Mouse (Mus musculus): ENCODE results near the gene Ube2h.
A peak's percentile ranks its signal among the peaks of the same experiment; 100 is the strongest.
"Not testable (repeated sequence)": the region's sequence is repeated elsewhere in the genome, so short reads cannot be mapped to it uniquely, and the experiment has no call there.

Gene Ube2h

DNA sequence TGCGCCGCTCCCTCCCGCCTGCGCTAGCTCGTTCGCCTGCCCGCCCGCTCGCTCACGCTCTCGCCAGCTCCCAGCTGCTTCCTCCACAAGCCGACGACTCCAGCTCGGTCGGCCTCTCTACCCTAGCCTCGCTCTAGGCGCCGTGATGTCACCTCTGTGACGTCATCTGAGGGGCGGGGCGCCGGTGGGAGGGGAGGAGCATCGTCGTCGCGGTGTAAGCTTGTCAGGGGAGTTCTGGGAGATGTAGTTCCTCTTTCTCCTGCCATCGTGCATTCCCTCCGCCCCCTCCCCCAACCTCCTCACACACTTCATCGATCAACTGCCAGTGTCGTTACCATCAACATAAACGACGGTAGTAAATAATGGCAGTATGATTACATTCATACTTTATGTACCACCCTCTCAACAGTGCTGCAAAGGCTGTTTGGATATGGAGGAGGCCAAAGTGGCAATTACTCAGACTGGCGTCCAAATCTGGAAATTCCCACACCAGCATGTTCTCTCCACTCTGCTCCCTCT lies at the start of gene Ube2h:
Gene Ube2h (minus strand): TSS at position 141 of the 519 bp plus-strand sequence.
- peak; percentile 96 to 99 for DNase-seq (ENCODE audit: low spot score in 2 of 2)

DNA sequence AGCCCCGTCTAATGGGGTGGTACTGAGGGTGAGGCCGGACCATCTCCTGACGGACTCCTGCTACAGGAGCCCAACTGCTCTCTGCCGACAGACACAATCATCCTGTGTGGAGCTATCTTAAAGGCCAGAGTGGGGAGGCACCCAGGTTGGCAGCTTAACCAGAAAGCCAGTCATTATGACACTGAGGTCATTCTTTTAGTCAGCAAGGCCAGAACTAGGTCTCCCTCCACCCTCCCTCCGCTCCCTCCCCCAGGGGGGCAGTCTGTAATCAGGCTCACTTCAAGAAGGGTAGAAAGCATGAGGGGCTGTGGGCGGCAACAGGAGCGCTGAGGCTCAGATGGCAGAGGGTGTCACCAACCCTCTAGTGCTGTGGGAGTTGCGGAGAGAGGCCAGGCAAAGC lies 49.3 kb upstream of the Ube2h start:
- DNase-seq (ENCODE audit: low spot score in 2 of 2) = no peak

DNA sequence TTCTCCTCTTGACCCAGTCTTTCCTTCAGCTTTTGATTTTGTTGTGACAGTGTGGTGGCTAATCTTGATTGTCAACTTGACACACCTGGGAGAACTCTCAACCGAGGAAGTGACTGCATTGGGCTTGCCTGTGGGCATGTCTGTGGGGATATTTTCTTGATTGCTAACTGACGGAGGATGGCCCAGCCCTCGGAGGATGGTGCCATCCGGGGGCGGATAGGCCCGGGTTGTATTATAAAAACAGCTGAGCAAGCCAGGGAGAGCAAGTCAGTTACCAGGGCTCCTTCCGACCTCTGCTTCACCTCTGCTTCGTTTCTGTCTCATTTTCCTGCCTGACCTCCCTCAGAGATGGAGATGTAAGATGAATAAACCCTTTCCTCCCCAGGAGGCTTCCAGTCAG lies 48.4 kb upstream of the Ube2h start:
- no peak for DNase-seq (ENCODE audit: low spot score in 2 of 2)

DNA sequence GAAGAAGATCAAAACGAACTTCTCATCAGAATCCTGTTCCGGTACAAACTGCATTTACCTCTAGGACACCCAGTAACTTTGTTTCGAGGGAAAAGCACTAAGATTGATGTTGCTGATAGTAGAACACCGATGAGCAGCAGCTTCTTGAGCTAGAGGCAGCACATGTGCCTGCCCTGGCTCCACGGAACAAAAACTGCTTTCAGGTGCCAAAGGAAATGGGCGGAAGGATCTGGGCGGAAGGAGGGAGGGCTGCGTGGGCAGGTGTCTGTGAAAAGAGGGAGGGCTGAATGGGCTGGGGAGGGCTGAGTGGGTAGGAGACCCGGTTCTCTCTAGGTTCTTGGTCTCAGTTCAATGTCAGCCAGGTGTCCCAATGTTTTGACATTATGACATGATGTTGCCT lies 47.0 kb upstream of the Ube2h start:
- no peak for DNase-seq (ENCODE audit: low spot score in 2 of 2)

GRCm38 (mm10) chr6:30347288-30347801 lies 43.0 kb upstream of the Ube2h start:
- DNase-seq (ENCODE audit: low spot score in 2 of 2) = no peak

GRCm38 (mm10) chr6:30346737-30347136 lies 42.4 kb upstream of the Ube2h start:
- no peak for DNase-seq (ENCODE audit: low spot score in 2 of 2)

DNA sequence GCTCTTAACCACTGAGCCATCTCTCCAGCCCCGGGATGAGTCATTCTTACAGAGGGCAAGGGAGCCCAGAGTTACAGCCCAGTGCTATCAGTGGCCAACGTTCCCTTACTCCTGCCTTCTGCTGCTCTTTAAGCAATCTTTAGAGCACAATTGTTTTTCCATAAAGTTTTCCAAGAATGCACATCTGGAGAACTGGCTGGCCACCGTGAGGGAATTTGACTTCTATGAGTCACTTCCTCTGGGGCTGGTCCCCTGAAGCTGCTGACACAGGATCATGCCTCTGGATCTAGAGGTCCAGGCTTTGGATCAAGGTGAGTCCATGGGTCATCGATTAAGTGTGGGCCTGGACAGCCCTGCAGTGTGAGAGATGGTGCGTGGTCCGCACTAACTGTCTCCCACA lies 39.7 kb upstream of the Ube2h start:
- no peak for DNase-seq (ENCODE audit: low spot score in 2 of 2)

DNA sequence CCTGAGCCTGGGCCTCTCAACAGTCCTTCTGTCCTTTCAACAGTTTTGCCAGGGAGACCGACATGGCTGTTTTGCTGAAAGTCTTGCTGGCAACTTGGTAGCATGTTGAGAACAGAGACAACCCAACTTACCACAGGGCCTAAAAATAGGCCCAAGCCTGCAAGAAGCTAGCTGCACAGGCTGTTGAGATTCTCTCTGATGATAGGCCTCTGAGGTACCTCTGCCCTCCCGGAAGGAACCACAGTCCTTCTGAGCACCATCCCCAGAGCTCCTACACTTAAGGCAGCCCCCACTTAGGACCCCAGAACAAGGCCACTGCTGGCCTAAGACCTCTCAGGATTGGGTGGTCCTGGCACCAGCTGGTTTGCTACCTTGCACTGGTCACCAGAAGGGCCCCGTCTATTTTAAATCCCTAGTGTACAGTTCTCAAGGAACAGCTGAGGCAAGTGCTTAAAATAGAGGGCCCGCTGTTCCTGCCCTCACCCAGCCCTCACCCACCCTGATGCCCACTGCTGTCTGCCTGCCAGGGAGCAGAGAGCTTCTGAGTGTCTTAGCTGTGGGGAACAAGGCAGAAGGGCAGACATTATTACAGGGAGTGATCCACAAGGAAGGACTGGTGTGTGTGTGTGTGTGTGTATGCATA lies 36.0 kb upstream of the Ube2h start:
- no peak for DNase-seq (ENCODE audit: low spot score in 2 of 2)

- peak in 1 of 2 experiments; percentile 27 for DNase-seq (ENCODE audit: low spot score in 2 of 2)
Measured at GRCm38 (mm10) chr6:30336912-30337311, 32.6 kb upstream of the Ube2h start.

DNA sequence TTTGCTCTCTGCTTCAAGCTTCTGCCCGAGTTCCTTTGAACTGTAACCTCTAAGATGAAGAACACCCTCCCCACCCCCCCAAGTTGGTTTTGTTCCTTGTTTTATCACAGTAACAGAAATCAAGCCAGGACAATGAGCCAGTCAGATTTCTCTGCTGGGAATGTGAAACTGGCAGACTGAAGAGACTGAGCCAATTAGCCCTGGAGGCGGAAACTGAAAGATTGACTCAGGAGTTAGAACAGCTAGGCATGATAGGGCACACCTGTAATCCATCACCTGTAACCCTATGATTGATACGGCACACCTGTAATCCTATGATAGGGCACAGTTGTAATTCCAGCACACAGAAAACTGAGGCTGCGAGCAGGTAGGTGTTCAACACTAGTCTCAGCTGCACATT lies 27.9 kb upstream of the Ube2h start:
- no peak for DNase-seq (ENCODE audit: low spot score in 2 of 2)

DNA sequence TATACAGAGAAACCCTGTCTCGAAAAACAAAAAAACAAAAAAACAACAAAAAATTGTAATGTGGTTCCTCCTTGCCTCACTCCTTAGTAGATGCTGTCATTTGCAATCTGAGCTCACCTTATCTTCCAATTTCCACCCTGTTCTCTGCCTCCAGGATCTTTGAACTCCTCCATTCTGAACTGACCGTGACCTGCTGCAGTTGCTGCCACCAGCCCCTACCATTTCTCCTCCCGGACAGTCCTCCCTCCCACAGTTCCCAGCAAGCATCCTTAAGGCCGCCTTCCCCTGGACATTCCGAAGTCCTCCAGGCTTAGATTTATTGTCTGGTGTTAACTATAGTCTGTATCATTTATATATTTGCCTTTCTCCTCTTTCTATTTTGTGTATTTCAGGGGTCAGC lies 26.4 kb upstream of the Ube2h start:
- DNase-seq (ENCODE audit: low spot score in 2 of 2) = no peak

DNA sequence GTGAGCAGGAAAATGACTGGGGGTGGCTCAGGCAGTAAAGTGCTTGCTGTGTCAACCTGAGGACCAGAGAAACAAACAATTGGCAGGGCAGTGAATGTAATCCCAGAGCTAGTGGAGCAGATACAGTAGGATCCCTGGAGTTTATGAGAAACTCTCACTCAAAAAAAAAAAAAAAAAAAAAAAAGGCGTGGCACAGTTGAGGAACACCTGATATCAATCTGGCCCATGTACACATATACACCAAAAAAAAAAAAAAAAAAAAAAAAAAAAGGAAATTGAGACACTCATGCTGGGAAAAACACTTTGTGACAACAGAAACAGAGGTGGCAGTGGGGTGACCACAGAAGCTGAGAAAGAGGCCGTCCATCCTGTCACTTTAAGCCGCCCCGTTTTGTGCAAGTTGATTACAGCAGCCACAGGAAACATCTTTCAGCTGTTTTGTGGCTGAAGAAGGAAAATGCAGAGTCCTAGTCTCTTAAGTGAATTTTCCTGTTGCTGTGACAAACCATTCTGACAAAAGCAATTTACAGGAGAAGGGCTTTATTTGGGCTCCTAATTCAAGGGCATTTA lies 21.7 kb upstream of the Ube2h start:
- no peak for DNase-seq (ENCODE audit: low spot score in 2 of 2)

DNA sequence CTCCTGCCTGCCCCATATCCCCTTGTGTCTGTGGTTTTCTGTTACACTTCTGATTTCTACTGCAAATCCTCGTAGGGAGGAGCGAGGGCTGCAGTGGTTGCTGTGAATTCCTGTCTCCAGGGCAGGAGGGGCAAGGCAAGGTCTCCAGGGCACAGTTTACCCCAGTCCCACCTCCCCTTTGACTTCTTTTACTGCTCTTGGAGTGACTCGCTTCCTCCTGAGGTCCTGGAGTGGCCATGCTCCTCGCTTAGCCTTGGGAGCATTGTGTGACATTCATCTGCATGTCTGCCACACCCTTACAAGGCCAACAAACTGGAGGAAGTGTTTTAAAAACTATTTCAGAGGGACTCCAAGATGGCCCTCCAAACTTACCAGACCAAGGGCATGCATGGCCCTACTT lies 16.7 kb upstream of the Ube2h start:
- DNase-seq (ENCODE audit: low spot score in 2 of 2) = no peak

DNA sequence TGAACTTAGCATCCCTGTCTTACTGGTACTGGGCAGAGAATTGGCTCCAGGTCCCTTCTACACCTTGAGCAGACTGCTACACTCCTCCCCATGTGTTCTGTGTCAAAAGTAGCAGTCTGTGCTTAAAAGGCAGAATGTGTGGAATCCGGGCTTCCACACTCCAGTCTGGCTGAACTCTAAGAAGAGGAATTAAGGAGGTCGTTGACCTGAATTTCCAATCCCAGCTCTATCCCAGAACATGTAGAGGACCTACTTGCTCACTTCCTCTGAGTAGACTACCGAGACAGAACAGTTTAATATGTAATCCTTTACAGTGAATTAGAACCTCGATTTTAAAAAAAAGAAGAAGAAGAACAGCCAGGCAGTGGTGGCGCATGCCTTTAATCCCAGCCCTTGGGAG lies 14.9 kb upstream of the Ube2h start:
- DNase-seq (ENCODE audit: low spot score in 2 of 2) = no peak

DNA sequence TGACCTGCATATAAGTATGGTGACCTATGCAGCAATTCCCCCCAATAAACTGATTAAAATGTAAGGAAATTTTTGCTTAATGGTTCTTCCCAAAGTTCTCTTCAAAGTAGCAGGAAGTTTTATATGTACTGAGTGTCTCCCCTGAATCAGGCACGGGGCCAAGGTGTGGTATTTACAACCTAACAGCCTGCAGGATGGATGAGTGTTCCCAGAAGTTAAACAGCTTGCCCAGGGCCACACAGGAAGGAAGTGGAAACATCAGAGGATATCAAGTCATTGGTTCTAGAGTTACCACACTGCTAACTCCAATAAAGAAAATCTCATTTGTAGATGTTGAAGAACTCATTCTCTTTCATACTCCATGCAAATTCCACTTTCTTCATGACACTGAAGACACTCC lies 7.7 kb upstream of the Ube2h start:
- no peak for DNase-seq (ENCODE audit: low spot score in 2 of 2)

- no peak for DNase-seq (ENCODE audit: low spot score in 2 of 2)
Measured at GRCm38 (mm10) chr6:30308751-30309150, 4.4 kb upstream of the Ube2h start.

DNA sequence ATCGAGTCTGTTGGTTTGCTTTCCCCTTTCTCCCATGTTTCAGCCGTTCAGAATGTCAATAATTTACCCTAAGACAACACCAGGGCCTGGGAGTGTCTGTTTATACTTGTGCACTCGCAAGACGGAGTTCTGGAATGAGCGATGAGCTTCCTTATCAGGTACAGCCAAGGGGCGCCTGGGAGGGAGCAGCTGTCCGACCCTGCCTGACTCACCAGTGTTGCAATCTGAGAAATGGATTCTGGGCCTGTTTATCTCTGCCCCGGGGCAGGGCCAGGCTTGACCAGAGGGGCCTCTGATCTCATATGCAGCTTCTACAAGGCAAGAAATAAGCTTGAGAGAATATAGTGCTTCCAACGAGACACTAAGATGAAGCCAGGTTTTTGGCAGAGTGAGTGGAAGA lies 3.4 kb upstream of the Ube2h start:
- no peak for DNase-seq (ENCODE audit: low spot score in 2 of 2)

DNA sequence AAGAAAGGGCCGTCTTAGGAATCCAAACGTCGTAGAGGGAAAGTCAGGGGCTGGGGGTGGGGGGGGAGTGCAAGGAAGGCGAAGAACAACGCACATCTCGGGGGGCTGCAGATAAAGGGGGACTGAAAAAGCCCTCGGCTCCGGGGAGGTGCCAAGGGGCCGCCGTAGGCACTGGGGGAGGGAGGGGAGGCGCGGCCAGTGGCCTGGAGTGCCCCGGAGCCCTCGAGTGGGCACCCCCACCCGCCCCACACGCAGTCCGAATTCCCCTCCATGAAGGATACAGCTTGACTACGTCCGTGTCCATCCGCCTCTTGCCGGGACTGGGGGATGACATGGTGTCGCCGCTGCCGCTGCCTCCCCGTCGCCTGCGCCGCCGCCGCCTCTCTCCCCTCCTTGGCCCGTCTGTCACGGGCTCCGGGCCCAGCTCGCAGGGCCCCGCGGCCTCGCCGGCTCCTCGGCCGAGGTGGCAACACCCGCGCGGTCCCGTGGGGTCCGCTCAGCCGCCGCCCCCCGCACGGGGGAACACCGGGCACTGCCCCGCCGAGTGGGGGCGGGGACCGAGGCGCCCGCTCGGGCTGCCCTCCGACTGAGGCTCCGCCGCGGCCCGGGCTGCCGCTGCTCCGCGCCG lies 454 bp downstream of the Ube2h start:
- DNase-seq (ENCODE audit: low spot score in 2 of 2) = not testable (repeated sequence)

DNA sequence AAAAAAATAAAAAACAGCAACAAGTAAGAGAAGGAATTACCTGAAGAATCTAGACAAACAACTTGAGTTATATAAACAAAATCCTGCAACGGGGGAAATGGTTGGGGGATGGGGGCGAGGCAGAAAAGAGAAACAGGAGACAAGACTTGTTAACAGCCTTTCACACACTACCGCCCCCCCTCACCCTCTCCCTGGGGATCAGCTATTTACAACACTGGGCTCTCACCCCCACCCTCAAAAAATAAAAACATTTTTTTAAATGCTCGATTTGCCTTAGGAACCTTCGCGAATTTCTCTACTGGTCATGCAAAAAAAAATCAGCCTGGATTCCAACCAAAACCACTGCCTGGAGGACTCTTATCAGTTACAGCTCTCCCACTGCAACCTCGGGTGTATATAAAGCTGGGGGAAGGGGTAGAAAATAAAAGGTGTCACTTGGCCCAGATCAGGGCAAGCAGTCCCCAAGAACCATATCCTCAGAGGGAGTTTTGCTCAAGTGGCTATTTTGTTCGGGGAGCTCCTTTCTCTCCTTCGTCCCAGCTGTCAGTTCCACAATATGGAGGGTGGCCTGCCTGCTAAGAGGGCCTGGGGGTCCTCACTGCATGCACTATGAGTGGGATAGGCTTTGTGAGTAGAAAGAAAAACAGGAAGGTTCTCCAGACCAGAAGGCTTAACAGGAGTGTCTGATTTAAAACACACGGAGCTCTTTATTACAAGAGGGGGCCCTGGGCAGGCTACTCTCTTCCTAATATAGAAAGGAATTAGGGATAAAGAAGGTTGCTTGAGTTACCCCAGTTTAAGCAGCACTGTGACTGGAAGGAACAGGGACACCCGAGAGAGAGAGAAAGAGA lies 1.3 kb downstream of the Ube2h start:
- DNase-seq (ENCODE audit: low spot score in 2 of 2) = peak in 1 of 2 experiments; percentile 20

DNA sequence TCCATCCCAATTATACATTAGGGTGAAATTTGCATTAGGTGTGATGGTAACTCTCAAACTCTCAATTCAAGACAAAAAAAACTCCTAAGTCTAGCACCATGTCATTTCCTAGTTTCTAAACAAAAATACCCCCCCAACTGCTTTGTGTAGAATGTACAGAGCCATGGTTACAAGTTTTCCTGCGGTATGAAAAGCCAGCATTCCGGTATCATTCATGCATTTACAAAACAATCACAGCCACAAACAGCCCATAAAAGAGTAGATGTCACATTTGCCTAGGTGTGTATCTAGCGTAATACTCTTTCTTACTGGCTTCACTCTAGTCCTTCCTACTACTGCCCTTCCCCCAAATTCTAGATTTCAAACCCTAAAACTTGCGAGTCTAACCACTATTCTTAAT lies 2.2 kb downstream of the Ube2h start:
- no peak for DNase-seq (ENCODE audit: low spot score in 2 of 2)

GRCm38 (mm10) chr6:30300901-30301300 lies 3.4 kb downstream of the Ube2h start:
- DNase-seq (ENCODE audit: low spot score in 2 of 2) = peak in 1 of 2 experiments; percentile 20

- DNase-seq (ENCODE audit: low spot score in 2 of 2) = peak; percentile 70 to 78
Measured at GRCm38 (mm10) chr6:30300372-30300771, 4.0 kb downstream of the Ube2h start.

Measured in left cerebral cortex, adult 9 months (tissue).